Mouse (Mus musculus): ENCODE data around the gene Scgb2b27. TPM values are rescaled to one million over a fixed set of nuclear protein-coding genes. Genes with fewer than 3 reads are reported as not detected.
"Not testable (repeated sequence)": the region's sequence is repeated elsewhere in the genome, so short reads cannot be mapped to it uniquely, and the experiment has no call there.

Gene Scgb2b27
- polyA plus RNA-seq (2015; fragmentation: Nextera tagmentation; extraction: Ambion mirVana), result not detected in 2 replicates

DNA sequence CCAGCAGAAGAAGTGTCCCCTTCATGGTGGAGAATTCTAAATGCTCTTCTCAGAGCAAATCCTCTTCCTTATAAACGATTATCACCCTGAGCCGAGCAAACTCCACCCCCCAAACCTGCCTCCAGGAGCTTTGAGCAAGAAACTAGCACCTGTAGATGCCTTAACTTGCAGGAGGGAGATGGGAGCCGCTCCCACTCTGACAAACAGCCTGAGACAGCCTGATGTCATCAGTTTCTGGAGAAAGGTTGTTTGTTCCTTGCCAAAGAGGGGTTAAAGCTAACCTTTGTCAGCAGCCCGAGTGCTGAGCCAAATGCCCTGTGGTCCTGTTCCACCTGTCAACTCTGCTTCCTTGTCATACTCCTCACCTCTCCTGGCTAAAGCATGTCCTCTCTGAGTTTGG is at the start of gene Scgb2b27:
Gene Scgb2b27, minus strand, starts transcription at position 101 of the 400 bp plus-strand sequence.
- H3K4me3 ChIP-seq, result no peak within 1 kb of the TSS
- WGBS, result 73% methylated on average over 4 of the region's 4 CpGs
- no peaks in the 10 kb centered on the region for H3K36me3 ChIP-seq
- peaks cover 5% of the 10 kb centered on the region; the same call in 1 of the 2 replicates for H3K9me3 ChIP-seq
- H3K4me1 ChIP-seq, result no peaks in the 10 kb centered on the region
- no peaks in the 10 kb centered on the region for H3K27me3 ChIP-seq
- no peak within 1 kb of the TSS for H3K27ac ChIP-seq
- no peak for ATAC-seq (ENCODE audit: insufficient number of reproducible peaks, low FRiP score, low TSS enrichment, low read depth)
- H3K9ac ChIP-seq, result no peak within 1 kb of the TSS
- no peak within 1 kb of the TSS for H3K4me2 ChIP-seq

DNA sequence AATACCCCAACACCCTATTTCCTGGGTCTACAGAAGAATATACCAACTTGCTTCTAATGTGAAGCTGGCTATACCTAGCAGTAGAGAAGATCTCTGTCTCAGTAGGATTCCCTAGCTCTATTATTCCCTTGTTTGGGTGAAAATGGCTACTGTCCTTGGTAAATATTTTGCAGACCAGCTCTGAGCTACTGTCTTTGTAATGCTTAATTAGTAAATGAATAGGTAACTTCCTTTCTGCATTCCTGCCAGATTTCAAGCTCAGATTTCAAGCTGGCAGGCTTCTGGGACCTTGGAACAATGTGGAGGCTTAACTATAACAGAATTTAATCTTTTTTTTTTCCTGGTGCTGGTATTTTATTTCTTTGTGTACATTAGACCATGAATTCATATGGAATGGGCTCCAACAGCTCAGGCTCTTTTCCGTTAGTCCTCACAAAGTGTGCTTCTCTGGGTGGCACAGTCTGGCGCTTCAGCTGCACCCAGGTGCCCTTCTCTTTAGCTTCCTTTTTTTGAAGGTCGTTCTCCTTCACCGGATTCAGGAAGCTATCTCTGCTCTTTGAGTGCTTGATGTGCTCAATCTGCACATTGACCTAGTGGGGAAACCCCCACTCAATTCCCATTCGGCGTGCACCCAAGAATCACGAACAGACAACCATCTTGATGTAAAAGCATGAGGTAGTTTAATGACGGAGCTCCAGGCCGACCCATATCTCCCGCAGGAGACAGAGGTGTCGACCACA is 22.5 kb upstream of the Scgb2b27 start:
- 88% methylated on average over 11 of the region's 11 CpGs for WGBS
- H3K4me3 ChIP-seq; H3K9me3 ChIP-seq; H3K9ac ChIP-seq; H3K4me1 ChIP-seq; H3K27me3 ChIP-seq; ATAC-seq (ENCODE audit: insufficient number of reproducible peaks, low FRiP score, low TSS enrichment, low read depth); H3K27ac ChIP-seq; H3K36me3 ChIP-seq; H3K4me2 ChIP-seq: not testable (repeated sequence)

DNA sequence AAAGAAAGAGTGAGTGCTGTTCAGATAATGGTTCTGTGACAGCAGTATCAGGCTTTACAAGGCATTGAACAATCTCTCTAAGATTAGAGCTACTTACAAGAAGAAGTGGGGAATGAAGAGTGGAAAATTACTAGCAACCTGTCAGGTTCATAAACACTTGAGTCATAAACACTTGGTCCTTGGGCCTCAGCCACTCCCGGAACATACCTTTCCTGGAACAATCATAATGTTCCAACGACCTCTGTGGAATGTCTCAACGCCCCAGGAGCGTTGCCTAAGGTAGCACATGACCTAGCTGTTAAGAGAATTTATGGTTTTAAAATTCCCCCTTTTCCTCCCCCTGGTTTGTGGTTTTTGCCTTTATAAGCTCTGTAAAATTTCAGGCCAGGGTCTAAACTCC is 20.8 kb upstream of the Scgb2b27 start:
- WGBS, result 73% methylated on average over 4 of the region's 4 CpGs
- not testable (repeated sequence) for ATAC-seq (ENCODE audit: insufficient number of reproducible peaks, low FRiP score, low TSS enrichment, low read depth)

DNA sequence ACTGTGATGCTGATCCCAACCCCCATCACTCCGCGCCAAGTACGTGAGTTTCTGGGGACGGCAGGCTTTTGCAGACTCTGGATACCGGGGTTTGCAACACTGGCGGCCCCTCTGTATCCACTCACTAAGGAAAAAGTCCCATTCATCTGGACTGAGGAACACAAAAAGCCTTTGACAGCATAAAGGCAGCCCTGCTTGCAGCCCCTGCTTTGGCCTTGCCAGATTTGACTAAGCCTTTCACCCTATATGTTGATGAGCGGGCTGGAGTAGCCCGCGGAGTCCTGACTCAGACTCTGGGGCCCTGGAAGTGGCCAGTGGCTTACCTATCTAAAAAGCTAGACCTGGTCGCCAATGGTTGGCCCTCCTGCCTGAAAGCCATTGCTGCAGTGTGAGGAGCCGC is 16.3 kb upstream of the Scgb2b27 start:
- Histone ChIP-seq H3K4me2 (no peak overlapping the region), H3K27me3 (no peaks in the 10 kb centered on the region), H3K36me3 (no peaks in the 10 kb centered on the region), H3K4me1 (no peaks in the 10 kb centered on the region), H3K9ac (no peak overlapping the region), H3K4me3 (no peak overlapping the region), H3K27ac (no peak overlapping the region), H3K9me3 (no peaks in the 10 kb centered on the region)
- ATAC-seq (ENCODE audit: insufficient number of reproducible peaks, low FRiP score, low TSS enrichment, low read depth), result no peak
- 94% methylated on average over 11 of the region's 11 CpGs for WGBS

More for the DNA sequence above, 20.8 kb upstream of the Scgb2b27 start:
- not testable (repeated sequence) for H3K4me3 ChIP-seq, H3K4me2 ChIP-seq, H3K9ac ChIP-seq, H3K27ac ChIP-seq, H3K27me3 ChIP-seq, H3K9me3 ChIP-seq, H3K36me3 ChIP-seq, H3K4me1 ChIP-seq

DNA sequence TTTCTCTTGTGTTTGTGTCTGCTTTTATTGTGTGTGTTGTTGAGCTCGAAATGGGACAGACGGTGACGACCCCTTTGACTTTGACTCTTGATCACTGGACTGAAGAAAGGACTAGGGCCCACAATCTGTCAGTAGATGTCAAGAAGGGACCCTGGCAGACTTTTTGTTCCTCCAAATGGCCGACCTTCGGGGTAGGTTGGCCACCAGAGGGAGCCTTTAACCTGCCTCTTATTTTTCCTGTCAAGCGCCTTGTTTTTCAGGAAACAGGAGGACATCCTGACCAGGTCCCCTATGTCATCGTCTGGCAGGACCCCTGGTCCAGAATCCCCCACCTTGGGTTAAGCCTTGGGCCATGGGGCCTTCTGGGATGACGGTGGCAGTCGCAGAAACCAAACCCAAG is 13.5 kb upstream of the Scgb2b27 start:
- WGBS, result 83% methylated on average over 9 of the region's 9 CpGs
- H3K27ac ChIP-seq; H3K36me3 ChIP-seq; H3K9ac ChIP-seq; H3K4me3 ChIP-seq; H3K9me3 ChIP-seq; H3K4me2 ChIP-seq; ATAC-seq (ENCODE audit: insufficient number of reproducible peaks, low FRiP score, low TSS enrichment, low read depth); H3K4me1 ChIP-seq; H3K27me3 ChIP-seq: not testable (repeated sequence)

DNA sequence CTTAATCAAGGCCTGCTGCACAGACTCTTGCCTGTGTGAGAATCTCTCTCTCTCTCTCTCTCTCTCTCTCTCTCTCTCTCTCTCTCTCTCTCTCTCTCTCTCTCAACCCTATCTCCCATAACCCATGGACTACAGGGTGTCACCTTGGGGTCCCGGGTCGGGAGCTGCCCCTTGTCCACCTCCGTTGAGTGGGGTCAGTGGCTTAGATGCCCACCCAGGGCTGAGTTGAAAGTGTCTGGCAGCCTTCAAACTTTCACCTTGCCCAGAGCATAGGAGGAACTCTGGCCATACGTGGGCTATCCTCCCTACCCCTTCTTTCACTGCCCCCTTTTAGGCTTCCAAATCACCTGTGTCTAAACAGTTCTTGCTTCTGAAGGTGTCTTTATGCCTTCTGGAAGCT is 11.9 kb upstream of the Scgb2b27 start:
- 81% methylated on average over 4 of the region's 4 CpGs for WGBS
- no peak overlapping the region for H3K4me2 ChIP-seq

DNA sequence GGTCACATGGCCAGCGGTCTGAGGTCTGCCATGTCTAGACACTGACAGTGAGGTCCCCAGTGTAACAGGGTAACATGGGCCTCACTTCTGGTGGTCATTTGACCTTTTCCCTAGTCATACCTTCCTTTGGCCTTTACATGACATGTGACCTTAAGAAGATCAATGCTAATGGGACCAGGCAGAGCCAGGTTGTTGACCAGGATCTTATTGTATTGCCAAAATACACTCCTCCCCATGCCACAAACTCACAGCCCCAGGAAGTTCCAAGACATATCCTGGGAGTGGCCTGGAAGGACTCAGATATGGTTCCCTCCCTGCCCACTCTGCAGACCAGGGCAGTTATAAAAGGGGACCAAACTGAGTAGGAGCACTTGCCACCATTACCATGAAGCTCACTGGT is 7.4 kb upstream of the Scgb2b27 start, which contains the start of gene Scgb1b27:
Gene Scgb1b27, plus strand, starts transcription at position 301 of the 400 bp plus-strand sequence.
- H3K9me3 ChIP-seq; H3K9ac ChIP-seq; H3K4me3 ChIP-seq; ATAC-seq (ENCODE audit: insufficient number of reproducible peaks, low FRiP score, low TSS enrichment, low read depth); H3K27ac ChIP-seq; H3K36me3 ChIP-seq; H3K27me3 ChIP-seq; H3K4me2 ChIP-seq; H3K4me1 ChIP-seq: not testable (repeated sequence)
- 100% methylated on average over 1 of the region's 1 CpGs for WGBS

More for the DNA sequence above, 11.9 kb upstream of the Scgb2b27 start:
- no peaks in the 10 kb centered on the region for H3K27me3 ChIP-seq
- no peaks in the 10 kb centered on the region for H3K9me3 ChIP-seq
- H3K9ac ChIP-seq, result no peak overlapping the region
- ATAC-seq (ENCODE audit: insufficient number of reproducible peaks, low FRiP score, low TSS enrichment, low read depth), result no peak
- H3K4me1 ChIP-seq, result no peaks in the 10 kb centered on the region
- H3K36me3 ChIP-seq, result no peaks in the 10 kb centered on the region
- H3K27ac ChIP-seq, result no peak overlapping the region
- H3K4me3 ChIP-seq, result no peak overlapping the region

DNA sequence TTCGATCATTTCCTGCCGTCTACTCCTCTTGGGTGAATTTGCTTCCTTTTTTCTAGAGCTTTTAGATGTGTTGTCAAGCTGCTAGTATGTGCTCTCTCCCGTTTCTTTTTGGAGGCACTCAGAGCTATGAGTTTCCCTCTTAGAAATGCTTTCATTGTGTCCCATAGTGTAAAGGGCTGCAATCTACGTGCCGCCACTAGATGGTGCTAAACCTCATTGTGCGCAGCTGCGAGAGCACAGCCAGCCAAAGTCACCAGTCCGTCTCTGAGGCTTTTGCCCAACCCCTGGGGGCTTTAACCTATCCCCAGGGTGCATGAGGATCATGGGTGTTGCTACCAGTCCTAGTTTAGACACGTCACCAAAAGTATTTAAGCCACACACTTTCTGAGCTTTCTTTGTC is 31.5 kb downstream of the Scgb2b27 start:
- ATAC-seq (ENCODE audit: insufficient number of reproducible peaks, low FRiP score, low TSS enrichment, low read depth); H3K9ac ChIP-seq; H3K4me1 ChIP-seq; H3K4me3 ChIP-seq; H3K27ac ChIP-seq; H3K36me3 ChIP-seq; H3K4me2 ChIP-seq; H3K27me3 ChIP-seq; H3K9me3 ChIP-seq: not testable (repeated sequence)
- WGBS, result 28% methylated on average over 8 of the region's 9 CpGs

Other genes with a start within 250 kb of the Scgb2b27 start
- not detected in 2 replicates for gene Scgb2b26, start 68.9 kb downstream of the Scgb2b27 start, polyA plus RNA-seq (2015; fragmentation: Nextera tagmentation; extraction: Ambion mirVana)
- not detected in 2 replicates for gene Scgb1b27, start 7.5 kb upstream of the Scgb2b27 start, polyA plus RNA-seq (2015; fragmentation: Nextera tagmentation; extraction: Ambion mirVana)
- gene Scgb1b30, start 81.5 kb upstream of the Scgb2b27 start, polyA plus RNA-seq (2015; fragmentation: Nextera tagmentation; extraction: Ambion mirVana), result not detected in 2 replicates
- gene Wtip, start 119.3 kb upstream of the Scgb2b27 start, polyA plus RNA-seq (2015; fragmentation: Nextera tagmentation; extraction: Ambion mirVana), result 6.4 and 8.0 TPM in 2 replicates
- 186 and 190 TPM in 2 replicates for gene Uba2, start 155.7 kb upstream of the Scgb2b27 start, polyA plus RNA-seq (2015; fragmentation: Nextera tagmentation; extraction: Ambion mirVana)
- gene Pdcd2l, start 182.7 kb upstream of the Scgb2b27 start, polyA plus RNA-seq (2015; fragmentation: Nextera tagmentation; extraction: Ambion mirVana), result 59.1 and 59.9 TPM in 2 replicates
- gene Gpi1, start 216.4 kb upstream of the Scgb2b27 start, polyA plus RNA-seq (2015; fragmentation: Nextera tagmentation; extraction: Ambion mirVana), result 288 and 306 TPM in 2 replicates
- gene Gm6096, start 237.1 kb upstream of the Scgb2b27 start, polyA plus RNA-seq (2015; fragmentation: Nextera tagmentation; extraction: Ambion mirVana), result not detected in 2 replicates

Measured in limb, embryonic 15.5 days (tissue).